Mouse (Mus musculus) monocyte, adult 5-6 weeks (primary cell): ENCODE measurements around the gene Oprd1. TPM values are rescaled to one million over a fixed set of nuclear protein-coding genes. Genes with fewer than 3 reads are reported as not detected.
A peak's percentile ranks its signal among the peaks of the same experiment; 100 is the strongest.

Experiments
- ATAC-seq: fragments of 153-309, 156-312 bp; replicated peaks from 2 replicates; pipeline ENCODE4 v1.8.0; 2017; ENCODE audit warnings: mild to moderate bottlenecking; ENCODE audit not compliant: low TSS enrichment, insufficient number of reproducible peaks, severe bottlenecking, poor library complexity, low FRiP score
- total RNA-seq: library from RNA; stranded (forward); fragments of 200-1000, 200-491, 200-594 nt; gene quantifications from 3 replicates; pipeline ENCODE4 v1.2.3, GENCODE M21; 2017

Gene Oprd1
- not detected in 3 replicates for total RNA-seq

- ATAC-seq = no peak
Measured at GRCm38 (mm10) chr4:132144080-132144841, at the start of gene Oprd1. Oprd1 (minus strand) TSS chr4:132144486.

GRCm38 (mm10) chr4:132187826-132188401 is 43.6 kb upstream of the Oprd1 start:
- ATAC-seq = no peak

GRCm38 (mm10) chr4:132183162-132183561 is 38.9 kb upstream of the Oprd1 start:
- no peak for ATAC-seq

- no peak for ATAC-seq
Measured at GRCm38 (mm10) chr4:132181721-132182658, 37.7 kb upstream of the Oprd1 start.

GRCm38 (mm10) chr4:132180710-132181109 is 36.4 kb upstream of the Oprd1 start:
- ATAC-seq = no peak

GRCm38 (mm10) chr4:132178630-132179059 is 34.4 kb upstream of the Oprd1 start:
- peak; percentile 88 for ATAC-seq

GRCm38 (mm10) chr4:132176474-132176873 is 32.2 kb upstream of the Oprd1 start:
- ATAC-seq = no peak

- ATAC-seq = no peak
Measured at GRCm38 (mm10) chr4:132170891-132171290, 26.6 kb upstream of the Oprd1 start.

GRCm38 (mm10) chr4:132169761-132170160 is 25.5 kb upstream of the Oprd1 start:
- ATAC-seq = no peak

GRCm38 (mm10) chr4:132169271-132169670 is 25.0 kb upstream of the Oprd1 start:
- ATAC-seq = no peak

GRCm38 (mm10) chr4:132167436-132167835 is 23.1 kb upstream of the Oprd1 start:
- ATAC-seq = peak; percentile 73; the same call in 1 of the 2 replicates

GRCm38 (mm10) chr4:132166350-132167290 is 22.3 kb upstream of the Oprd1 start:
- no peak for ATAC-seq

- ATAC-seq = no peak
Measured at GRCm38 (mm10) chr4:132165691-132166090, 21.4 kb upstream of the Oprd1 start.

- ATAC-seq = no peak
Measured at GRCm38 (mm10) chr4:132156941-132157622, 12.8 kb upstream of the Oprd1 start.

- ATAC-seq = no peak
Measured at GRCm38 (mm10) chr4:132154877-132155670, 10.8 kb upstream of the Oprd1 start.

- ATAC-seq = no peak
Measured at GRCm38 (mm10) chr4:132151673-132152072, 7.4 kb upstream of the Oprd1 start.

GRCm38 (mm10) chr4:132146201-132146600 is 1.9 kb upstream of the Oprd1 start:
- ATAC-seq = no peak
